Comparison of ENCODE assay signal across 15 mouse cellular contexts in the genomic region with DNA sequence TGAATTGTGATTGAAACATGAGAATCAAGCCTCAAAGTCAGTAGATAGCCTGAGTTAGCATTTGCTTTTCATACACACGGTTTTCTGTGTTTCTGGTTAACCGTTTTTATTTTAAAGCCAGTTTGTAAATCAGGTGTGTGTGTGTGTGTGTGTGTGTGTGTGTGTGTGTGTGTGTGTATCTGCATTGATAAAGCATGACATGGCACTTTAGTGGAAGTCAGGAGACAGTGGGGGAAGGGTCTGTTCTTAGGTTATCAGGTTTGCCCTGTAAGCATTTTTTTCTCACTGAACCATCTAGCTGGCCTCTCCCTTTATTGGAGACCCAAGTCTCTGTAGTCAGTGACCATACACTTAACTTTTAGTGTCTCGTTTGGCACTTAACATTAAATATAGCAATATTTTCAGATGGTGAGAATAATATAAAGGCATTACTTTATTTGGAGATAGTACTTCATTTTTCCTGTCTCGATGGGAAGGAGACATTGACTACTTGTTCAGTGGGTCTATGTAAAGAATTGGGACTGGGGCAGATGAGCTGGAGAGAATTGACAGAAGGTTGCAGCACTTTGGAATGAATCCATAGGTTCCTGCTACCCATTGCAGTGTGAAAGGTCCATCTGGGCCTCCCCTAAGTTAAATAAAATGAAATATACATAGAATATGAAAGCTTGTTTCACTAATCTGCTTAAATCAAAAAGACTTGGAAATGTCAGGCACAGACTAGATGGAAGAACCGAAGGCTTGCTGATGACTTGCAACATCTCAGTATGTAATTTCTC.
"Had no signal": no experiment of that assay in that cellular context is flagged by ENCODE, and none has a peak within 500 bp of the region (broad histone marks: within the 10 kb centered on the region; RNA-seq: fewer than 3 reads in every experiment).

No protein-coding gene starts in this region.

- H3K9me3 ChIP-seq: limb, embryonic 13.5 days; liver, embryonic 15.5 days; midbrain, embryonic 10.5 days; neural tube, embryonic 12.5 days had no signal

- H3K9ac ChIP-seq: limb, embryonic 13.5 days; liver, embryonic 15.5 days; lung, embryonic 14.5 days; neural tube, embryonic 12.5 days had no signal

- H3K4me2 ChIP-seq: limb, embryonic 13.5 days; liver, embryonic 15.5 days; lung, embryonic 14.5 days; neural tube, embryonic 12.5 days had no signal

- H3K36me3 ChIP-seq: limb, embryonic 13.5 days; liver, embryonic 15.5 days; midbrain, embryonic 10.5 days; neural tube, embryonic 12.5 days had no signal

- H3K27me3 ChIP-seq: limb, embryonic 13.5 days; liver, embryonic 15.5 days; neural tube, embryonic 12.5 days had no signal

- H3K27ac ChIP-seq: limb, embryonic 13.5 days; liver, embryonic 15.5 days; midbrain, embryonic 10.5 days; neural tube, embryonic 12.5 days had no signal

- H3K4me1 ChIP-seq: limb, embryonic 13.5 days; midbrain, embryonic 10.5 days; neural tube, embryonic 12.5 days had no signal

- DNase-seq: kidney, adult 8-10 months; kidney, postnatal 36 days; lung, embryonic 14.5 days; lung, postnatal 10 days; lung, postnatal 4 days; midbrain, embryonic 14.5 days; right cerebral cortex, postnatal 4 days; spleen, adult 18-20 months; thymus, adult 2 months; thymus, postnatal 36 days had no signal

- H3K4me3 ChIP-seq: limb, embryonic 13.5 days; liver, embryonic 15.5 days; midbrain, embryonic 10.5 days; myocyte; neural tube, embryonic 12.5 days had no signal
